Mouse (Mus musculus): ENCODE measurements around the gene Paqr8. TPM values are rescaled to one million over a fixed set of nuclear protein-coding genes. Genes with fewer than 3 reads are reported as not detected.
A peak's percentile ranks its signal among the peaks of the same experiment; 100 is the strongest.

The Paqr8 gene
- polyA plus RNA-seq, 1 experiment from 2014 or later: 5.0 TPM

GRCm38 (mm10) chr1:20879361-20879760 lies 11.0 kb upstream of the Paqr8 start:
- peak; percentile 78 for ATAC-seq (ENCODE audit: borderline replicate concordance, extremely low read depth, low FRiP score, low TSS enrichment)
- WGBS: 78% methylated on average over 4 of the region's 4 CpGs
- H3K4me2 ChIP-seq: no peak overlapping the region

DNA sequence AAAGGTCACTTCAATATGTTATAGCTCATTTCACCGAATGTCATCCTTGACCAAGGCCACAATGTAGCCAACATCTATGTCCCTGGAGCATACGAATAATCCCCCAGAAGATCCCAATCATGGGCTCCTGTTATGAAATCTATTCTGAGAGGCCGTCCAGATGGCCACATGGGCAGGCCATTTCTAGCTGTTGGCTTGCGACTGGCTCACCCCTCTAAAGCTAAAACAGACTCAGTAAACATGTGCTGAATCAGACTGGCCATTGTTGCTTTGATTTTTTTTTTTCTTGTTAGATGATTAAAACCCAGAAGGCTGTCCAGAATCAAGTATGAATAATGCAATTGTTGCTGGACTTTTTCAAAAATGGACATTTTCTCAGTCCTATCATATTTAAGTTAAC lies 7.3 kb upstream of the Paqr8 start:
- Histone ChIP-seq H3K36me3 (no peaks in the 10 kb centered on the region), H3K4me2 (no peak overlapping the region), H3K9me3 (no peaks in the 10 kb centered on the region), H3K9ac (no peak overlapping the region), H3K27ac (no peak overlapping the region), H3K27me3 (no peaks in the 10 kb centered on the region), H3K4me1 (0 out of 2 replicates have a peak, but pooled peaks cover 3% of the 10 kb centered on the region), H3K4me3 (no peak overlapping the region)
- 85% methylated on average over 4 of the region's 4 CpGs for WGBS
- ATAC-seq (ENCODE audit: borderline replicate concordance, extremely low read depth, low FRiP score, low TSS enrichment): no peak

More at GRCm38 (mm10) chr1:20879361-20879760, 11.0 kb upstream of the Paqr8 start:
- Histone ChIP-seq H3K36me3 (no peaks in the 10 kb centered on the region), H3K4me1 (0 out of 2 replicates have a peak, but pooled peaks cover 3% of the 10 kb centered on the region), H3K9ac (no peak overlapping the region), H3K4me3 (no peak overlapping the region), H3K27ac (no peak overlapping the region), H3K27me3 (no peaks in the 10 kb centered on the region), H3K9me3 (no peaks in the 10 kb centered on the region)

- 0 out of 2 replicates have a peak, but pooled peaks cover 3% of the 10 kb centered on the region for H3K27me3 ChIP-seq
- no peaks in the 10 kb centered on the region for H3K9me3 ChIP-seq
- H3K36me3 ChIP-seq: no peaks in the 10 kb centered on the region
- ATAC-seq (ENCODE audit: borderline replicate concordance, extremely low read depth, low FRiP score, low TSS enrichment): peak; percentile 6
- peaks cover 11% of the 10 kb centered on the region for H3K4me1 ChIP-seq
- peak overlapping the region; percentile 75 for H3K27ac ChIP-seq
- peak overlapping the region; percentile 77 for H3K4me3 ChIP-seq
- peak overlapping the region; percentile 67 for H3K9ac ChIP-seq
- H3K4me2 ChIP-seq: peak overlapping the region; percentile 92
- WGBS: 23% methylated on average over 16 of the region's 16 CpGs
Measured at GRCm38 (mm10) chr1:20889677-20890403, 566 bp upstream of the Paqr8 start.

DNA sequence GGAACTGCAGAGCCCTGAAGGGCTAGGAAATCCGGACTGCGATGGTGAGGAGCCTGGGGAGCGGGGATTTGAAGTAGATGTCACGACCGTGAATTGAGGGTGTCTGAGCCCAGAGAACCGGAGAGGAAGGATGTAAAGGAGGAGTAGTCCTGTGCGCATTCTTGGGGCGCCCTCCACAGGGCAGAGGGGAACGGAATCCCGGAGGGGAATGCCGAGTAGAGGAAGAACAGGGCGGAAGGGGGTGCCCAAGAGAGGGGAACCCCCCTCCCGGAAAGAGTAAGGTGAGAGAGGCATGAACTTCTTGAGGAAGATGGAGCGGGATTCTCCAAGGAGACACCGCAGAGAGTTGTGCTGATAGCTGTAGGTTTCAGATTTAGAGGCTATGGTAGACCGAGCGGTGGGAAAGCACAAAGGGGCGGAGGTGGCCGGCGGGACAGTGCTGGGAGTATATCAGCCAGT lies 564 bp downstream of the Paqr8 start:
- no peaks in the 10 kb centered on the region for H3K36me3 ChIP-seq
- 2% methylated on average over 20 of the region's 20 CpGs for WGBS
- no peaks in the 10 kb centered on the region for H3K9me3 ChIP-seq
- peak overlapping the region; percentile 77 for H3K4me3 ChIP-seq
- peaks cover 11% of the 10 kb centered on the region for H3K4me1 ChIP-seq
- H3K9ac ChIP-seq: peak overlapping the region; percentile 67
- H3K27ac ChIP-seq: peak overlapping the region; percentile 75
- peak overlapping the region; percentile 92 for H3K4me2 ChIP-seq
- peak; percentile 74 for ATAC-seq (ENCODE audit: borderline replicate concordance, extremely low read depth, low FRiP score, low TSS enrichment)
- H3K27me3 ChIP-seq: 0 out of 2 replicates have a peak, but pooled peaks cover 3% of the 10 kb centered on the region

GRCm38 (mm10) chr1:20893059-20893458 lies 2.7 kb downstream of the Paqr8 start:
- Histone ChIP-seq H3K27ac (no peak overlapping the region), H3K4me1 (peaks cover 11% of the 10 kb centered on the region), H3K9me3 (no peaks in the 10 kb centered on the region), H3K4me3 (no peak overlapping the region), H3K36me3 (no peaks in the 10 kb centered on the region), H3K27me3 (0 out of 2 replicates have a peak, but pooled peaks cover 3% of the 10 kb centered on the region), H3K4me2 (no peak overlapping the region), H3K9ac (no peak overlapping the region)
- 78% methylated on average over 5 of the region's 5 CpGs for WGBS
- ATAC-seq (ENCODE audit: borderline replicate concordance, extremely low read depth, low FRiP score, low TSS enrichment): no peak

- H3K4me2 ChIP-seq: no peak overlapping the region
- no peak overlapping the region for H3K9ac ChIP-seq
- H3K27me3 ChIP-seq: no peaks in the 10 kb centered on the region
- 43% methylated on average over 9 of the region's 9 CpGs for WGBS
- no peak for ATAC-seq (ENCODE audit: borderline replicate concordance, extremely low read depth, low FRiP score, low TSS enrichment)
- H3K36me3 ChIP-seq: no peaks in the 10 kb centered on the region
- no peak overlapping the region for H3K27ac ChIP-seq
- no peaks in the 10 kb centered on the region for H3K9me3 ChIP-seq
- no peak overlapping the region for H3K4me3 ChIP-seq
- no peaks in the 10 kb centered on the region for H3K4me1 ChIP-seq
Measured at GRCm38 (mm10) chr1:20898391-20898790, 8.0 kb downstream of the Paqr8 start.

GRCm38 (mm10) chr1:20900336-20900735 lies 9.9 kb downstream of the Paqr8 start:
- H3K4me2 ChIP-seq: no peak overlapping the region
- ATAC-seq (ENCODE audit: borderline replicate concordance, extremely low read depth, low FRiP score, low TSS enrichment): no peak
- no peaks in the 10 kb centered on the region for H3K4me1 ChIP-seq
- no peaks in the 10 kb centered on the region for H3K36me3 ChIP-seq
- no peak overlapping the region for H3K9ac ChIP-seq
- no peak overlapping the region for H3K4me3 ChIP-seq
- H3K27me3 ChIP-seq: no peaks in the 10 kb centered on the region
- H3K27ac ChIP-seq: no peak overlapping the region
- WGBS: 49% methylated on average over 4 of the region's 4 CpGs
- no peaks in the 10 kb centered on the region for H3K9me3 ChIP-seq

GRCm38 (mm10) chr1:20905501-20906127 lies 15.2 kb downstream of the Paqr8 start:
- Histone ChIP-seq H3K9ac (no peak overlapping the region), H3K4me2 (no peak overlapping the region), H3K9me3 (no peaks in the 10 kb centered on the region), H3K4me3 (no peak overlapping the region), H3K27ac (no peak overlapping the region), H3K4me1 (no peaks in the 10 kb centered on the region), H3K36me3 (no peaks in the 10 kb centered on the region), H3K27me3 (no peaks in the 10 kb centered on the region)
- ATAC-seq (ENCODE audit: borderline replicate concordance, extremely low read depth, low FRiP score, low TSS enrichment): no peak
- 85% methylated on average over 8 of the region's 8 CpGs for WGBS

- Histone ChIP-seq H3K9me3 (no peaks in the 10 kb centered on the region), H3K4me3 (no peak overlapping the region), H3K36me3 (no peaks in the 10 kb centered on the region), H3K27me3 (no peaks in the 10 kb centered on the region), H3K9ac (no peak overlapping the region), H3K27ac (no peak overlapping the region), H3K4me1 (no peaks in the 10 kb centered on the region), H3K4me2 (no peak overlapping the region)
- no peak for ATAC-seq (ENCODE audit: borderline replicate concordance, extremely low read depth, low FRiP score, low TSS enrichment)
- WGBS: 85% methylated on average over 9 of the region's 9 CpGs
Measured at GRCm38 (mm10) chr1:20906128-20906515, 15.7 kb downstream of the Paqr8 start.

GRCm38 (mm10) chr1:20908541-20908940 lies 18.1 kb downstream of the Paqr8 start:
- H3K36me3 ChIP-seq: no peaks in the 10 kb centered on the region
- no peaks in the 10 kb centered on the region for H3K4me1 ChIP-seq
- ATAC-seq (ENCODE audit: borderline replicate concordance, extremely low read depth, low FRiP score, low TSS enrichment): no peak
- no peak overlapping the region for H3K4me2 ChIP-seq
- H3K27me3 ChIP-seq: no peaks in the 10 kb centered on the region
- H3K27ac ChIP-seq: no peak overlapping the region
- H3K9ac ChIP-seq: no peak overlapping the region
- H3K9me3 ChIP-seq: no peaks in the 10 kb centered on the region
- WGBS: 55% methylated on average over 4 of the region's 4 CpGs
- no peak overlapping the region for H3K4me3 ChIP-seq

DNA sequence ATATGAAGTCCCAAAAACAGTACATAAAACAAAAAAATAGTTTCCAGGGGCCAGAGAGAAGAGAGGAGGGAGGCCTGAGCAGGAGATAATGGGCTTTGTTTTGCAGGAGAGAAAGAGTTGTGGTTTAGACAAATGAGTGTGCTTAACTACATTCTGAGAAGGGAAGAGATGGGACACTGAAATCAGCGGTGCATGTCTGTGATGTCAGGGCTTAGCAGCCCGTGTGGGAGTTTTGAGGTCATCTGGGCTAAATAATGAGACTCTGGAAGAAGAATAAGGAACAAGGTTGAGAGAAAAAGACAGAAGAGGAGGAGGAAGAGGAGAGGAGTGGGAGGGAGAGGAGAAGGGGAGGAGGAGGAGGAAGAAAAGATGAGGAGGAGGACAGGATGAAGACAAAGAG lies 21.7 kb downstream of the Paqr8 start:
- H3K36me3 ChIP-seq: no peaks in the 10 kb centered on the region
- H3K9ac ChIP-seq: no peak overlapping the region
- no peaks in the 10 kb centered on the region for H3K9me3 ChIP-seq
- H3K27ac ChIP-seq: no peak overlapping the region
- no peak overlapping the region for H3K4me3 ChIP-seq
- ATAC-seq (ENCODE audit: borderline replicate concordance, extremely low read depth, low FRiP score, low TSS enrichment): no peak
- no peak overlapping the region for H3K4me2 ChIP-seq
- no peaks in the 10 kb centered on the region for H3K27me3 ChIP-seq
- 40% methylated on average over 2 of the region's 2 CpGs for WGBS
- H3K4me1 ChIP-seq: no peaks in the 10 kb centered on the region

- no peaks in the 10 kb centered on the region for H3K36me3 ChIP-seq
- H3K4me3 ChIP-seq: no peak overlapping the region
- H3K27me3 ChIP-seq: no peaks in the 10 kb centered on the region
- WGBS: 54% methylated on average over 13 of the region's 13 CpGs
- no peak overlapping the region for H3K9ac ChIP-seq
- ATAC-seq (ENCODE audit: borderline replicate concordance, extremely low read depth, low FRiP score, low TSS enrichment): no peak
- no peak overlapping the region for H3K27ac ChIP-seq
- no peaks in the 10 kb centered on the region for H3K9me3 ChIP-seq
- H3K4me1 ChIP-seq: no peaks in the 10 kb centered on the region
- H3K4me2 ChIP-seq: no peak overlapping the region
Measured at GRCm38 (mm10) chr1:20912527-20913171, 22.2 kb downstream of the Paqr8 start.

Data from lung, embryonic 15.5 days (tissue).